Mouse (Mus musculus) MEL (cell line): ENCODE data around the gene Rnf10. TPM values are rescaled to one million over a fixed set of nuclear protein-coding genes. Genes with fewer than 3 reads are reported as not detected.

Source experiments
- DNase-seq: peaks from one replicate; pipeline ENCODE4 v3.0.0; 2011; ENCODE audit warnings: low read depth, low spot score
- H3K27ac ChIP-seq: 2 replicates; pipeline ENCODE4 v1.5.1; 2012; ENCODE audit warnings: low read depth, mild to moderate bottlenecking, control low read depth, low read length, moderate library complexity; ENCODE audit not compliant: control insufficient read depth
- H3K27me3 ChIP-seq, 2 experiments: fragments of 150-350 bp in 1 of 2; sonication (generic) in 1 of 2; 2 replicates each; pipeline ENCODE4 v1.6.1; 2012; ENCODE audit warnings: low read length in 2 of 2, mild to moderate bottlenecking in 2 of 2, improper control_type of control experiment in 1 of 2, moderate library complexity in 1 of 2; ENCODE audit not compliant: insufficient read depth in 2 of 2, control insufficient read depth in 1 of 2
- H3K36me3 ChIP-seq, 2 experiments: 2 replicates each; pipeline ENCODE4 v1.6.1; 2012 to 2014; ENCODE audit warnings: low read length in 2 of 2, improper control_type of control experiment in 1 of 2, inconsistent platforms in 1 of 2, mild to moderate bottlenecking in 1 of 2; ENCODE audit not compliant: insufficient read depth in 2 of 2, control insufficient read depth in 1 of 2
- H3K4me1 ChIP-seq, 2 experiments: fragments of 150-350 bp in 1 of 2; sonication (generic) in 1 of 2; 2 replicates each; pipeline ENCODE4 v1.6.1; 2012; ENCODE audit warnings: low read length in 2 of 2, improper control_type of control experiment in 1 of 2, mild to moderate bottlenecking in 1 of 2; ENCODE audit not compliant: insufficient read depth in 2 of 2, control insufficient read depth in 1 of 2
- H3K4me3 ChIP-seq, 2 experiments: fragments of 150-350 bp in 1 of 2; sonication (generic) in 1 of 2; 2 replicates each; pipeline ENCODE4 v1.5.1; 2012; ENCODE audit warnings: low read depth in 2 of 2, low read length in 2 of 2, mild to moderate bottlenecking in 2 of 2, moderate library complexity in 2 of 2, control low read depth in 1 of 2, improper control_type of control experiment in 1 of 2; ENCODE audit not compliant: control insufficient read depth in 1 of 2, insufficient read depth in 1 of 2
- H3K79me2 ChIP-seq: 2 replicates; pipeline ENCODE4 v1.6.1; 2012; ENCODE audit warnings: mild to moderate bottlenecking, low read length, moderate library complexity; ENCODE audit not compliant: control insufficient read depth, poor library complexity, insufficient read depth
- H3K9ac ChIP-seq: 2 replicates; pipeline ENCODE4 v1.6.1; 2012; ENCODE audit warnings: low read depth, mild to moderate bottlenecking, control low read depth, low read length, moderate library complexity; ENCODE audit not compliant: control insufficient read depth, poor library complexity, severe bottlenecking
- H3K9me3 ChIP-seq: fragments of 150-350 bp; sonication (generic); replicated peaks from 2 replicates; pipeline ENCODE4 v1.6.1; 2012; ENCODE audit warnings: mild to moderate bottlenecking, low read length, improper control_type of control experiment, moderate library complexity; ENCODE audit not compliant: insufficient read depth
- BHLHE40 ChIP-seq: IDR thresholded peaks from 2 replicates; pipeline ENCODE4 v1.6.1; 2012; ENCODE audit warnings: low read depth, mild to moderate bottlenecking, inconsistent platforms, low read length, improper control_type of control experiment, borderline replicate concordance
- CHD2 ChIP-seq: IDR thresholded peaks from 2 replicates; pipeline ENCODE4 v1.6.1; 2011; ENCODE audit warnings: low read length, improper control_type of control experiment
- CTCF ChIP-seq, 3 experiments: IDR thresholded peaks in 2 of 3; conservative IDR thresholded peaks in 1 of 3; 2 replicates each; pipeline ENCODE4 v1.5.1; 2011 to 2012; ENCODE audit warnings: low read length in 3 of 3, low read depth in 2 of 3, mild to moderate bottlenecking in 2 of 3, improper control_type of control experiment in 1 of 3, inconsistent platforms in 1 of 3, mixed read lengths in 1 of 3, moderate library complexity in 1 of 3; ENCODE audit not compliant: control insufficient read depth in 1 of 3, insufficient read depth in 1 of 3, poor library complexity in 1 of 3, severe bottlenecking in 1 of 3
- EP300 ChIP-seq, 2 experiments: IDR thresholded peaks; 2 replicates each; pipeline ENCODE4 v1.6.1; 2011; ENCODE audit warnings: improper control_type of control experiment in 2 of 2, low read length in 2 of 2, low read depth in 1 of 2, mild to moderate bottlenecking in 1 of 2
- ETS1 ChIP-seq: IDR thresholded peaks from 2 replicates; pipeline ENCODE4 v1.6.1; 2012; ENCODE audit warnings: low read depth, mild to moderate bottlenecking, inconsistent platforms, low read length, improper control_type of control experiment, moderate library complexity
- MAFK ChIP-seq: IDR thresholded peaks from 2 replicates; pipeline ENCODE4 v1.6.1; 2011; ENCODE audit warnings: low read depth, mild to moderate bottlenecking, low read length, improper control_type of control experiment, borderline replicate concordance
- MAX ChIP-seq: IDR thresholded peaks from 2 replicates; pipeline ENCODE4 v1.6.1; 2011; ENCODE audit warnings: low read length, improper control_type of control experiment
- MAZ ChIP-seq: IDR thresholded peaks from 2 replicates; pipeline ENCODE4 v1.6.1; 2012; ENCODE audit warnings: low read depth, mild to moderate bottlenecking, inconsistent platforms, low read length, improper control_type of control experiment
- MXI1 ChIP-seq: IDR thresholded peaks from 2 replicates; pipeline ENCODE4 v1.6.1; 2011; ENCODE audit warnings: mild to moderate bottlenecking, low read depth, low read length, improper control_type of control experiment
- MYB ChIP-seq: IDR thresholded peaks from 2 replicates; pipeline ENCODE4 v1.6.1; 2011; ENCODE audit warnings: mild to moderate bottlenecking, low read depth, low read length, improper control_type of control experiment
- NELFE ChIP-seq: IDR thresholded peaks from 2 replicates; pipeline ENCODE4 v1.6.1; 2011; ENCODE audit warnings: low read depth, low read length, improper control_type of control experiment
- POLR2AphosphoS2 ChIP-seq: IDR thresholded peaks from 2 replicates; pipeline ENCODE4 v1.6.1; 2011; ENCODE audit warnings: low read length, improper control_type of control experiment
- POLR2AphosphoS5 ChIP-seq: IDR thresholded peaks from 2 replicates; pipeline ENCODE4 v1.6.1; 2012; ENCODE audit warnings: low read depth, borderline replicate concordance, mild to moderate bottlenecking, inconsistent platforms, low read length, moderate library complexity, mixed read lengths
- RAD21 ChIP-seq: IDR thresholded peaks from 2 replicates; pipeline ENCODE4 v1.6.1; 2011; ENCODE audit warnings: mild to moderate bottlenecking, low read depth, low read length, improper control_type of control experiment
- RCOR1 ChIP-seq: IDR thresholded peaks from 2 replicates; pipeline ENCODE4 v1.6.1; 2012; ENCODE audit warnings: low read depth, mild to moderate bottlenecking, inconsistent platforms, low read length, improper control_type of control experiment
- SMC3 ChIP-seq: IDR thresholded peaks from 2 replicates; pipeline ENCODE4 v1.6.1; 2011; ENCODE audit warnings: low read depth, low read length, improper control_type of control experiment
- TBP ChIP-seq: IDR thresholded peaks from 2 replicates; pipeline ENCODE4 v1.8.0; 2011; ENCODE audit warnings: low read depth, low read length, improper control_type of control experiment
- USF1 ChIP-seq: IDR thresholded peaks from 2 replicates; pipeline ENCODE4 v1.6.1; 2014; ENCODE audit warnings: low read depth, mild to moderate bottlenecking, inconsistent platforms, low read length, improper control_type of control experiment, moderate library complexity
- ZC3H11A ChIP-seq: IDR thresholded peaks from 2 replicates; pipeline ENCODE4 v1.6.1; 2012; ENCODE audit warnings: low read depth, mild to moderate bottlenecking, inconsistent platforms, low read length, improper control_type of control experiment
- ZKSCAN1 ChIP-seq: IDR thresholded peaks from 2 replicates; pipeline ENCODE4 v1.6.1; 2012; ENCODE audit warnings: low read depth, mild to moderate bottlenecking, inconsistent platforms, low read length, improper control_type of control experiment, moderate library complexity
- ZMIZ1 ChIP-seq: IDR thresholded peaks from 2 replicates; pipeline ENCODE4 v1.6.1; 2012; ENCODE audit warnings: low read depth, mild to moderate bottlenecking, inconsistent platforms, low read length, improper control_type of control experiment, moderate library complexity
- ZNF384 ChIP-seq: IDR thresholded peaks from 2 replicates; pipeline ENCODE4 v1.6.1; 2012; ENCODE audit warnings: low read depth, mild to moderate bottlenecking, inconsistent platforms, low read length, improper control_type of control experiment
- polyA plus RNA-seq, 2 experiments: library from polyadenylated mRNA; stranded (reverse) in 1 of 2; unstranded in 1 of 2; fragments of >175 nt in 1 of 2; fragments of >200 nt in 1 of 2; gene quantifications; 2 replicates each; pipeline versions ENCODE4 v1.2.1 to v1.2.4; 2012; ENCODE audit warnings: low replicate concordance in 2 of 2, low read depth in 1 of 2; ENCODE audit not compliant: insufficient read length in 2 of 2, insufficient read depth in 1 of 2, missing spikeins in 1 of 2
- total RNA-seq: library from RNA; depleted of rRNA; stranded (reverse); fragments of 300-350 nt; gene quantifications from 2 replicates; pipeline ENCODE4 v1.2.3, GENCODE M21; 2012

Rnf10 gene
- total and polyA plus RNA-seq, 3 experiments, result 44.4 to 254 (median 165) TPM

DNA sequence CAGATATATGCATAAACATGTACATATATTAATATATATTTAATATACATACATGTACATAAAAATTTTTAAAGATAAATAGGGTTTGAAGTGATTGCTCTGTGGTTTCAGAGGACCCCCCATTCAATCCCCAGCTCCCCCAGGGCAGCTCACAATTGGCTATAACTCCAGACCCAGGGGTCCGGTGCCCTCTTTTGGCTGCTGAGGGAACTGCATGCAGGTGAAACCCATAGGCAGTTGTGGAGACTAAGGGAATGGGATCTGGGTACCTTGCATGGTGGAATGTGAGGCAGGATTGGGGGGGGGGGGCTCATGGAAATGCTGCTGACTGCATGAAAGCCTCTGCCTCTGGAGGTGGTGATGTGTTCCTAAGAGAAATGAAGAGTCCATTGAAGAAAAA lies 62.3 kb downstream of the Rnf10 start:
- Histone ChIP-seq H3K36me3 (no peaks in the 10 kb centered on the region), H3K9ac (no peak overlapping the region), H3K9me3 (no peaks in the 10 kb centered on the region), H3K4me3 (no peak overlapping the region), H3K79me2 (no peaks in the 10 kb centered on the region), H3K27ac (no peak overlapping the region), H3K27me3 (no peaks in the 10 kb centered on the region), H3K4me1 (peaks cover 0 to 8% of the 10 kb centered on the region in 2 experiments; a peak in 2 of 4 replicates)
- DNase-seq, result peak; percentile 62
- TF ChIP-seq CTCF (IDR thresholded peaks at IDR 0.05 in 2 of 3, conservative IDR thresholded peaks at IDR 0.05 in 1 of 3; ENCODE audit: control insufficient read depth in 1 of 3, insufficient read depth in 1 of 3, low read depth in 2 of 3, low read length in 3 of 3, poor library complexity in 1 of 3, severe bottlenecking in 1 of 3) (peak; percentile 78 to 87 (median 80); a peak in 5 of 6 replicates), EP300 (IDR thresholded peaks at IDR 0.05; ENCODE audit: low read depth in 1 of 2, low read length in 2 of 2) (no peak), SMC3 (peak; percentile 75), ZC3H11A (peak; percentile 54), MYB (no peak), RAD21 (peak; percentile 78), ZKSCAN1 (no peak)

DNA sequence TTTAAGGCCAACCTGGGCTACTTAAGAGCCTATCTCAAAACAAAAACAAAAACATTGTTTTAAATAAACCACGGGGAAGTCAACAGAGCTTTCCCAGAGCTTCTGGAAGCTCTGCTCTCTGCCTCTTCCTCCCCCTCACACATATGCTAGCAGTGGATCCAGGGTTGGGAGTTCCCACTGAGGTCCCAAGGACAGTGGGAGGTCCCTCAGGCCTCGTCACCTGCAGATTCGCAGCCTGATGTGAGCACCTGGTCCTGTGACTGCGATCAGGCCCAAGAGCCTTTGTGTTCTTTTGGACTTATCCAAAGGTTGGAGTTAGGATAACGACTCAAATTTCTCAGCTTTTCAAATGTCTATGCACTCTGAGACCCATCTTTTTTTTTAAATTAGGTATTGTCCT lies 64.1 kb downstream of the Rnf10 start:
- no peak overlapping the region for H3K4me3 ChIP-seq
- no peak overlapping the region for H3K27ac ChIP-seq
- no peak for DNase-seq
- H3K27me3 ChIP-seq, result no peaks in the 10 kb centered on the region
- H3K79me2 ChIP-seq, result no peaks in the 10 kb centered on the region
- H3K9ac ChIP-seq, result no peak overlapping the region
- peaks cover 0 to 4% of the 10 kb centered on the region in 2 experiments; a peak in 2 of 4 replicates for H3K36me3 ChIP-seq
- peaks cover 0 to 21% of the 10 kb centered on the region in 2 experiments; a peak in 2 of 4 replicates for H3K4me1 ChIP-seq
- H3K9me3 ChIP-seq, result no peaks in the 10 kb centered on the region
- TF ChIP-seq MAX, result no peak
- TF ChIP-seq MAZ, result no peak
- no peak for TF ChIP-seq USF1
- no peak for TF ChIP-seq SMC3
- no peak for TF ChIP-seq TBP
- TF ChIP-seq POLR2AphosphoS2, result no peak
- no peak for TF ChIP-seq MAFK
- TF ChIP-seq ZMIZ1, result no peak
- TF ChIP-seq ZNF384, result no peak
- TF ChIP-seq CHD2, result no peak
- TF ChIP-seq POLR2AphosphoS5, result no peak
- no peak for TF ChIP-seq NELFE
- TF ChIP-seq BHLHE40, result no peak
- no peak for TF ChIP-seq ETS1
- no peak for TF ChIP-seq RCOR1
- no peak for TF ChIP-seq MXI1
- no peak for TF ChIP-seq CTCF (IDR thresholded peaks at IDR 0.05 in 2 of 3, conservative IDR thresholded peaks at IDR 0.05 in 1 of 3; ENCODE audit: control insufficient read depth in 1 of 3, insufficient read depth in 1 of 3, low read depth in 2 of 3, low read length in 3 of 3, poor library complexity in 1 of 3, severe bottlenecking in 1 of 3)
